ENCODE assay signal across 18 mouse cellular contexts in the genomic region with DNA sequence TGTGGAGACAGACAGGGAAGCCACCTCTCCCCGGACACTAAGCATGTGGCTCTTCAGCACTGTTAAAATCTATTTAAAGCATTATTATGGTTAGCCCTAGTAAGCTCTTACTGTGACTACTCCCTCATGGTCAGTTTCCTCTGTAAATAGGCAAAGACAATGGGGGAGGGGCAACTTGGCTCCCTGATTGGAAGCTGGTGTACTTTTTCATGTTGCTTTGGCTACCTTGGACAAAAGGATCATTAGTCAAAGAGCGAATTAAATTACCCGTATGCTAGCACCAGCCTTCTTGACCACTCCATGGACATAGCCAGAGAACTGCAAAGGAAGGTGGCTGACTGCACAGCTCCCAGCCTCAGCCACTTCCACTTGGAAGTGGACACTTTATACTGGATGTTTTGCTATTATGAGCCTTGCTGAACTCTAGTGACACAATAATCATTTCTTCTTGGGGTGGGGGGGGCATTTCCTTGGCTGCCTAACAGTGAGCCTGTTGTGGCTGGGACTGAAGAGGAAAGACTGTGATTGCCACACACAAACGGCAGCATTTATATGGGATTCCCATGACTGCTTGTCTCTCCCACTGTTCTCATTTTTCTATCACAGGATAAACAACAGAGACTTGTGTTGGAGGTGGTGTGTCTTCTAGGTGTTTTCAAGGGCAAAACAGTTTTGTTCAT.
DNase-seq lines count a peak whose midpoint lies in the region; ATAC-seq and TF ChIP-seq lines count a peak whose summit lies in the region.
"Had no signal": no experiment of that assay in that cellular context is flagged by ENCODE, and none has a peak within 500 bp of the region (broad histone marks: within the 10 kb centered on the region; RNA-seq: fewer than 3 reads in every experiment).

No protein-coding gene starts in this region.

- H3K4me1 ChIP-seq in hindbrain, postnatal 0 days (ENCODE audit: insufficient read depth, low read length) = no peaks in the 10 kb centered on the region; the same call in 1 of the 2 replicates

- 26% methylated on average over 4 of the region's 4 CpGs for whole genome bisulfite sequencing in hindbrain, postnatal 0 days

- no peaks in the 10 kb centered on the region for H3K9me3 ChIP-seq in hindbrain, postnatal 0 days (ENCODE audit: low read length)
- H3K9me3 ChIP-seq: forebrain, embryonic 13.5 days; midbrain, embryonic 12.5 days had no signal

- no peak for TF ChIP-seq CTCF in hindbrain, postnatal 0 days (IDR thresholded peaks at IDR 0.05; ENCODE audit: low read depth)

- H3K9ac ChIP-seq in hindbrain, postnatal 0 days (replicated peaks; ENCODE audit: low read length) = no peak overlapping the region
- H3K9ac ChIP-seq: forebrain, embryonic 13.5 days; midbrain, embryonic 12.5 days had no signal

- no peak overlapping the region for H3K27ac ChIP-seq in hindbrain, postnatal 0 days
- H3K27ac ChIP-seq: forebrain, embryonic 13.5 days; gastrocnemius, adult 2 months; midbrain, embryonic 12.5 days had no signal

- no peaks in the 10 kb centered on the region for H3K36me3 ChIP-seq in hindbrain, postnatal 0 days (ENCODE audit: insufficient read depth, low read length)
- H3K36me3 ChIP-seq: midbrain, embryonic 12.5 days had no signal

- peak; percentile 55 for DNase-seq in embryo, embryonic 10 days (ENCODE audit: low spot score)
- DNase-seq in embryo, embryonic 9.5 days (ENCODE audit: extremely low spot score) = no peak
- peak; percentile 9 for DNase-seq in layer of hippocampus, adult 9-11 months
- DNase-seq in layer of hippocampus, adult 8-10 months (ENCODE audit: low spot score in 2 of 2) = no peak
- DNase-seq in Muller cell, postnatal 12 days (ENCODE audit: inconsistent ontology term) = peak; percentile 41
- DNase-seq in hindbrain, postnatal 0 days (ENCODE audit: low spot score) = peak; percentile 56
- DNase-seq in frontal cortex, postnatal 10 days (ENCODE audit: low spot score in 2 of 2) = no peak
- DNase-seq in urinary bladder, adult 18-20 months (ENCODE audit: low spot score in 2 of 2) = no peak
- DNase-seq: adrenal gland, postnatal 36 days; cerebellum, postnatal 14 days; gastrocnemius, adult 2 months; heart, adult 11 months; kidney, adult 18-20 months; thymus, adult 2 months had no signal

- H3K4me2 ChIP-seq in hindbrain, postnatal 0 days (ENCODE audit: low read depth, low read length) = no peak overlapping the region
- H3K4me2 ChIP-seq: forebrain, embryonic 13.5 days; midbrain, embryonic 12.5 days had no signal

- ATAC-seq in hindbrain, postnatal 0 days = peak; percentile 49
- ATAC-seq: activated CD4-positive, CD25-positive, alpha-beta regulatory T cell, adult 4 months; forebrain, embryonic 13.5 days had no signal

- H3K4me3 ChIP-seq in hindbrain, postnatal 0 days (ENCODE audit: low read length) = no peak overlapping the region
- H3K4me3 ChIP-seq: forebrain, embryonic 13.5 days; gastrocnemius, adult 2 months; midbrain, embryonic 12.5 days had no signal

- no peaks in the 10 kb centered on the region for H3K27me3 ChIP-seq in hindbrain, postnatal 0 days (ENCODE audit: insufficient read depth, low read length)
- H3K27me3 ChIP-seq: CH12.LX; forebrain, embryonic 13.5 days; midbrain, embryonic 12.5 days had no signal

Comparison
In these comparisons a context has a peak if more than half of its experiments do, and no peak if none do; other contexts are left out.
1. DNase-seq: peak in embryo, embryonic 10 days (single experiment), layer of hippocampus, adult 9-11 months (single experiment), Muller cell, postnatal 12 days (single experiment) and hindbrain, postnatal 0 days (single experiment); none in embryo, embryonic 9.5 days (single experiment), layer of hippocampus, adult 8-10 months (0 of 2), frontal cortex, postnatal 10 days (0 of 2) and urinary bladder, adult 18-20 months (0 of 2).